Mouse (Mus musculus): ENCODE measurements around the gene Lins1. TPM values are rescaled to one million over a fixed set of nuclear protein-coding genes. Genes with fewer than 3 reads are reported as not detected.

The Lins1 gene
- total and polyA plus RNA-seq, 3 experiments = 3.7 to 23.5 (median 10.3) TPM

DNA sequence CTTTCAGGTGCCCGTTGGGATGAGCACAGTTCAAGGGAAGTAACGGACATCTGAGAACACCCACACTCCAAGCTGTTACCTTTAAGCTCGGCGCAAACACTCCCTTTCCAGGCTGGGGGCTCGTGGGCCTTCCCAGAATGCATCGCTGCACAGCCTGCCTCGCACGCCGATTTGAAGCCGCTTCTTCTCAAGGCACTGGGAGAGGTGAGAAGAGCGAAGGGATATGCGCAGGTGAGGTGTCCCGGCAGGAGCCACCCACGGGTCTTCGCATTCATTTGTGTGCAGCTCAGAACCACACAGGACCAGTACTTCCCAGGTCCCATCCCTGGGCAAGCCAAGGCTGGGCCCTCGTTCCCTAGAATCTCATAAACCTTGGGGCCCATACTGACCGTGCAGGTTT is 43.7 kb downstream of the Lins1 start:
- TF ChIP-seq POLR2AphosphoS5 (IDR thresholded peaks at IDR 0.05; ENCODE audit: insufficient replicate concordance, low read depth, low read length) (no peak), GATA2 (IDR thresholded peaks at IDR 0.05; ENCODE audit: borderline replicate concordance, low read depth, low read length) (no peak), CTCF (IDR thresholded peaks at IDR 0.05; ENCODE audit: low read depth, low read length) (no peak), TAL1 (conservative IDR thresholded peaks at IDR 0.05; ENCODE audit: low read depth, low read length) (no peak), GATA1 (IDR thresholded peaks at IDR 0.05; ENCODE audit: borderline replicate concordance, low read length) (no peak)
- H3K36me3 ChIP-seq (replicated peaks) = no peaks in the 10 kb centered on the region

DNA sequence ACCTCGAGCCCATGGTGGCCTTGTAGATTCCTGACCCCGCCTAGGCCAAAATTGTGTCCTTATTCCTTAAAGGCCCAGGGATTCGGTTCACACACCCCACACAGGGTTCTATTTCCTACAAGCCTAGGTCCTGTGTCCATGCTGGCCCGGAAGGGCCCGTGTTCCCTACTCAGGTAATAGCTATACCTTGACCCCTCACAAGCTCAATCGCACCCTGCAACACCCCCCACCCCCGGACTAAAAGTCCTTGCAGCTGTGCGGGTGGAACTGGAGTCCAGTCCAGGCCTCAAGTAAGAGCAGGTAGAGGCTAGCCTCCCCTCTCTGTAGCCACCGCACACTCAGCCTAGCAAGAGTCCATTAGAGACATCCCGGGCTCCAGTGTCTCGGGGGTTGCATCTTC is 44.2 kb downstream of the Lins1 start:
- ATAC-seq (ENCODE audit: extremely low read depth, insufficient number of reproducible peaks, low FRiP score, poor library complexity, severe bottlenecking) (no peak), DNase-seq (ENCODE audit: low spot score) (no peak)
- TF ChIP-seq GATA2 (IDR thresholded peaks at IDR 0.05; ENCODE audit: borderline replicate concordance, low read depth, low read length) (no peak), TAL1 (conservative IDR thresholded peaks at IDR 0.05; ENCODE audit: low read depth, low read length) (no peak), GATA1 (IDR thresholded peaks at IDR 0.05; ENCODE audit: borderline replicate concordance, low read length) (no peak), POLR2AphosphoS5 (IDR thresholded peaks at IDR 0.05; ENCODE audit: insufficient replicate concordance, low read depth, low read length) (no peak), CTCF (IDR thresholded peaks at IDR 0.05; ENCODE audit: low read depth, low read length) (no peak)
- Histone ChIP-seq H3K27me3 (ENCODE audit: insufficient read depth, low read length) (no peaks in the 10 kb centered on the region), H3K4me1 (ENCODE audit: insufficient read depth, low read depth, low read length) (no peaks in the 10 kb centered on the region), H3K9me3 (replicated peaks) (peaks cover 3% of the 10 kb centered on the region; the same call in 1 of the 2 replicates), H3K4me3 (ENCODE audit: low read depth, low read length) (no peak overlapping the region), H3K36me3 (replicated peaks) (no peaks in the 10 kb centered on the region)

More for the DNA sequence above, 43.7 kb downstream of the Lins1 start:
- Histone ChIP-seq H3K4me3 (ENCODE audit: low read depth, low read length) (no peak overlapping the region), H3K27me3 (ENCODE audit: insufficient read depth, low read length) (no peaks in the 10 kb centered on the region), H3K4me1 (ENCODE audit: insufficient read depth, low read depth, low read length) (no peaks in the 10 kb centered on the region), H3K9me3 (replicated peaks) (peaks cover 3% of the 10 kb centered on the region; the same call in 1 of the 2 replicates)
- DNase-seq (ENCODE audit: low spot score) (no peak), ATAC-seq (ENCODE audit: extremely low read depth, insufficient number of reproducible peaks, low FRiP score, poor library complexity, severe bottlenecking) (no peak)

DNA sequence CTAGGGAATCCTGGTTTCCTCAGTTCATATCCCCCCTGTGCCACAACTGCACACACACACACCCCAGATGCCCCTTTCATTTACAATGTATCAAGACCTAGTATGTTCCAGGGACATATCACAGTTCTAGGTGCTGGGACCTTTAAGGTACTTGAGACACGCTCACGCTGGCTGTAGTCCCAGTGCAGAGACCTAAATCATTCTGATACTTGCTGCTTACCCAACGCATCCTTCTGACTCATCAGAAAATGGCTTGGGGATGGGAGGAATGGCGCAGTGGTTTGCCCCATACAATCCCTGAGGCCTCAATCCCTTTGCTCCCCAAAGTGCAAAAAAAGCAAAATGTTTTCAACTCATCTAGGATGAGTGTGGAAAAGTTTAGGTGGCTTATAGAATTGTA is 44.8 kb downstream of the Lins1 start:
- ATAC-seq (ENCODE audit: extremely low read depth, insufficient number of reproducible peaks, low FRiP score, poor library complexity, severe bottlenecking) (no peak), DNase-seq (ENCODE audit: low spot score) (no peak)
- Histone ChIP-seq H3K36me3 (replicated peaks) (no peaks in the 10 kb centered on the region), H3K27me3 (ENCODE audit: insufficient read depth, low read length) (no peaks in the 10 kb centered on the region), H3K9me3 (replicated peaks) (no peaks in the 10 kb centered on the region), H3K4me1 (ENCODE audit: insufficient read depth, low read depth, low read length) (no peaks in the 10 kb centered on the region), H3K4me3 (ENCODE audit: low read depth, low read length) (no peak overlapping the region)
- TF ChIP-seq TAL1 (conservative IDR thresholded peaks at IDR 0.05; ENCODE audit: low read depth, low read length) = no peak
- no peak for TF ChIP-seq GATA1 (IDR thresholded peaks at IDR 0.05; ENCODE audit: borderline replicate concordance, low read length)
- TF ChIP-seq POLR2AphosphoS5 (IDR thresholded peaks at IDR 0.05; ENCODE audit: insufficient replicate concordance, low read depth, low read length) = no peak
- TF ChIP-seq GATA2 (IDR thresholded peaks at IDR 0.05; ENCODE audit: borderline replicate concordance, low read depth, low read length) = no peak
- TF ChIP-seq CTCF (IDR thresholded peaks at IDR 0.05; ENCODE audit: low read depth, low read length) = no peak

DNA sequence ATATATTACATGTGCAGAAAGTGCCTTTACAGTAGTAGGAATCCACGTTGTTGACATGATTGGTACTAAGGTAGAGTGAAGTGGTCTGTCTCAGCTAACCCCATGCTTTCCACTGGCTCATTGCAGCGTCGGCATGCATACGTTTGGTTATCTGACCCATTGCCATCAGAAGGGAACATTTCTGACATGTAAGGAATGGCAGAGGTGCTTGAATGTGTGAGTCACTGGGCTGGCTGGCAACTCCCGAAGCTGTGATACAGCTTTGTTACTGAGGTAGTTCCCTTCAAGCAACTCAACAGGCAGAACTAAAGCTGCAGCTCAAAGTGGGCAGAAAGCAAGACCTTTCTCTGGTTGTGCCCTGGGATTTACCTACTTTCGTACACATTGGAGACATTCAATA is 45.3 kb downstream of the Lins1 start:
- TF ChIP-seq CTCF (IDR thresholded peaks at IDR 0.05; ENCODE audit: low read depth, low read length) (no peak), GATA2 (IDR thresholded peaks at IDR 0.05; ENCODE audit: borderline replicate concordance, low read depth, low read length) (no peak)
- H3K4me3 ChIP-seq (ENCODE audit: low read depth, low read length) = no peak overlapping the region
- no peaks in the 10 kb centered on the region for H3K27me3 ChIP-seq (ENCODE audit: insufficient read depth, low read length)
- DNase-seq (ENCODE audit: low spot score) = no peak
- no peaks in the 10 kb centered on the region for H3K36me3 ChIP-seq (replicated peaks)
- H3K4me1 ChIP-seq (ENCODE audit: insufficient read depth, low read depth, low read length) = no peaks in the 10 kb centered on the region
- no peak for ATAC-seq (ENCODE audit: extremely low read depth, insufficient number of reproducible peaks, low FRiP score, poor library complexity, severe bottlenecking)
- H3K9me3 ChIP-seq (replicated peaks) = no peaks in the 10 kb centered on the region

DNA sequence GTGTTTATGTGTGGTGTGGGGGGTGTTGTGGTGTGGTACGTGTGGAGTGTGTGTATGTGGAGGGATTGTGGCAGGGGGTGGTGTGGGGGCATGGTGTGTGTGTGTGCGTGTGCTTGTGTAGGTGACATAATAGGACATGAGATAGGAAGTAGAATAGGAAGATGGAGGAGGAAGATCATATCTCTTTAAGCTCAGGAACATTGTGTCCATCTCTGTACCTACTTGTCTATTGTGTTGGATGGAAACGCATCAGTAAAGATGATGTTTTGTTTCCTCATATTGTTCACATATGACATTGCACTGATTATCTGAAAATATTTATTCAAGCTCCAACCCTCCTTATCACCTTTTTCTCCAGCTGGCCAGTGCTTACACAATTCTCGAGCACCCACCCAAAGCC is 47.7 kb downstream of the Lins1 start:
- no peaks in the 10 kb centered on the region for H3K9me3 ChIP-seq (replicated peaks)
- TF ChIP-seq GATA1 (IDR thresholded peaks at IDR 0.05; ENCODE audit: borderline replicate concordance, low read length) (no peak), CTCF (IDR thresholded peaks at IDR 0.05; ENCODE audit: low read depth, low read length) (no peak), GATA2 (IDR thresholded peaks at IDR 0.05; ENCODE audit: borderline replicate concordance, low read depth, low read length) (no peak), TAL1 (conservative IDR thresholded peaks at IDR 0.05; ENCODE audit: low read depth, low read length) (no peak), POLR2AphosphoS5 (IDR thresholded peaks at IDR 0.05; ENCODE audit: insufficient replicate concordance, low read depth, low read length) (no peak)
- DNase-seq (ENCODE audit: low spot score) (no peak), ATAC-seq (ENCODE audit: extremely low read depth, insufficient number of reproducible peaks, low FRiP score, poor library complexity, severe bottlenecking) (no peak)
- no peaks in the 10 kb centered on the region for H3K27me3 ChIP-seq (ENCODE audit: insufficient read depth, low read length)
- H3K4me1 ChIP-seq (ENCODE audit: insufficient read depth, low read depth, low read length) = no peaks in the 10 kb centered on the region
- H3K4me3 ChIP-seq (ENCODE audit: low read depth, low read length) = no peak overlapping the region
- no peaks in the 10 kb centered on the region for H3K36me3 ChIP-seq (replicated peaks)

DNA sequence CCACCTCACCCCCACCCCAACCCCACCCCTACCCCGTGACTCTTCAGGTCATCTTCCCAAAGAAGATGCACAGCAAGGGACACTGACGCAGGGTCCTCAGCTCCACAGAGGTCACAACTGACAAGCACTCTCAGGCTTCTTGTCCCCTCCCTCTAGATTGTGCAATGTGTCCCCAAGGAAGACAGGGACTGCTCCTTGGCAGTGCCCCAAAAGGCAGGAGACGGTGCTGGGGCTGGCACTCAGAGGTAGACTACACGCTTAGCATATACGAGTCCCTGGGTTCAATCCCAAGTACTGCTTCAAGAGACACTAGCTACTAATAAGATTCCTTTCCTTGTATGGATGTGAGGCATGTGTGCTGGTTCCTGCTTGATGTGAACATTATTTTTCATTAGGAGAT is 51.3 kb downstream of the Lins1 start:
- peaks cover under 1% of the 10 kb centered on the region; the same call in 1 of the 2 replicates for H3K4me1 ChIP-seq (ENCODE audit: insufficient read depth, low read depth, low read length)
- H3K27me3 ChIP-seq (ENCODE audit: insufficient read depth, low read length) = no peaks in the 10 kb centered on the region
- ATAC-seq (ENCODE audit: extremely low read depth, insufficient number of reproducible peaks, low FRiP score, poor library complexity, severe bottlenecking) (no peak), DNase-seq (ENCODE audit: low spot score) (no peak)
- no peaks in the 10 kb centered on the region for H3K36me3 ChIP-seq (replicated peaks)
- H3K9me3 ChIP-seq (replicated peaks) = no peaks in the 10 kb centered on the region
- no peak for TF ChIP-seq CTCF (IDR thresholded peaks at IDR 0.05; ENCODE audit: low read depth, low read length)
- no peak for TF ChIP-seq GATA1 (IDR thresholded peaks at IDR 0.05; ENCODE audit: borderline replicate concordance, low read length)
- no peak for TF ChIP-seq POLR2AphosphoS5 (IDR thresholded peaks at IDR 0.05; ENCODE audit: insufficient replicate concordance, low read depth, low read length)
- no peak for TF ChIP-seq GATA2 (IDR thresholded peaks at IDR 0.05; ENCODE audit: borderline replicate concordance, low read depth, low read length)
- TF ChIP-seq TAL1 (conservative IDR thresholded peaks at IDR 0.05; ENCODE audit: low read depth, low read length) = no peak
- H3K4me3 ChIP-seq (ENCODE audit: low read depth, low read length) = no peak overlapping the region

Measured in G1E (cell line).